Mouse (Mus musculus): ENCODE measurements around the gene Sirt7. TPM values are rescaled to one million over a fixed set of nuclear protein-coding genes. Genes with fewer than 3 reads are reported as not detected.

Gene Sirt7
- total and polyA plus RNA-seq, 2 experiments from 2014 or later: 37.4 to 51.8 TPM

DNA sequence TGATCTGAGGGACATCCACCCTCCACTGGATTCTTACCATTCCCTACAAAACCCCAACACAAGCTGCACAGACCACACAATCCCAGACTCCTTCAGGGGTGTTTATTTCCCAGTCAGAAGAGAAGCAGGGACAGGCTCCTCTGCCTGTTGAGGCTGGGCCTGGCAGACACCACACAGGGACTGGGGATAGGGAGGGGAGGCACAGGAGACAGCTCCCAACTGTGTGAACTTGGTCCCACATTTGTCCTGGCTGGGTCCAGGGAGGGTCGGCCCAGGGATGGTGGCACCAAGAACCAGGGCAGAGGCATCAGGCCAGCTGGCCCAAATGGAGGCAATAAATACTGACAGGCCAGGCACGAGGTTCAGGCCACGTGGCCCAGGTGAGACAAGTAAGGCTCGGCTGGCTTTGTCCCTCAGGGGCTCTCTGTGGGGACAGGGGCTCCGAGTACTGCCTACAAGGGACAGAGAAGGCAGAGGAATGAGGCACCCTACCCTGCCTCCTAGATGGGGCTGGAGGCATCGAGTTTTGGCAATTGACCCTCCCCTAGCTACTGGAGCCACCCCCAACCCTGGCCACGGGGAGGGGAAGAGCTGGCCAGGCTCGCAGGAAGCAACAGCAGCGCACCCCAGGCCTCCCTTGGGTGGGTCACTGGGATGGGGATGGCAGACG is 46.9 kb downstream of the Sirt7 start:
- Histone ChIP-seq H3K4me1 (ENCODE audit: insufficient read depth) (peaks cover 12% of the 10 kb centered on the region), H3K27ac (ENCODE audit: low read depth, low read length) (no peak overlapping the region), H3K36me3 (ENCODE audit: insufficient read depth) (peaks cover 26% of the 10 kb centered on the region), H3K9me3 (ENCODE audit: low read length) (no peaks in the 10 kb centered on the region), H3K4me3 (ENCODE audit: low read depth, low read length) (no peak overlapping the region), H3K4me2 (ENCODE audit: low read depth) (no peak overlapping the region), H3K27me3 (ENCODE audit: insufficient read depth, low read length) (no peaks in the 10 kb centered on the region), H3K9ac (no peak overlapping the region)
- ATAC-seq (no peak), DNase-seq (no peak)
- WGBS: 91% methylated on average over 10 of the region's 10 CpGs
- no peak for TF ChIP-seq CTCF (IDR thresholded peaks at IDR 0.05; ENCODE audit: low read depth)

DNA sequence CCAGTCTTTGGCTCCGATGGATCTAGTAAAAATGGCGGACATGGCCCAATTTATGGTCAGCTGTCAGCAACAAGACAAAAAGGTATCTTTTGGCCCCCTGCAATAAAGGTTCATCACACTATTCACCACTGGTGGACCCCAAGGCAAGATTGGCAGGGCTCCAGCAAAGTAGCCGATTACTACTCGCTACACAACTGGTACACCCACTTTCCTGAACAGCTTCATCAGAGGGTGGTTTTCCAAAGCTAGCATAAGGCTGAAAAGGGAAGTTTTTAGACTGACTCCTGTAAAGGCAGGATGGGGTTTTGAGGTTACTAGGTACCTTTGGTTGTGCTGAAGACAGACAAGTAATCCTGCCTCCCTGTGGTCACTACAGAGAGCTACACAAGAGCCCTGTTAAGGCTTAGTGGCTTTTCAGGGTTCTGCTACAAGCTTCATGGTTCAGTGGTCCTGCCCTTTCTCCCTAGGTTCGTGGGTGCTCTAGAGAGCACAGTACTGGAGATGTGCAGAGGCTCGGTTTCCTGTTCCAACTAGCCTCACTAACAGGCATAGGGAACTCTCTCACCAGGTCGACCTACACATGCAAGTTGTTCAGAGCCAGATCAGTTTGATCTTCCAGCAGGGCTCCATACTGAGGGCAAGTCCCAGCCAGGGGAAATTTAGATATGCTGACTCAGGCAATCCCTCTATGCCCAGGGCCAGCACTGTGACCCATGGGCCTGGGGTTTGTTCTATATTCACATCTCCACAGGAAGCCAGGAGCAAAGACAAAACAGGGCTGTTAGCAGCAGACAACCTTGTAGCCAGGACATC is 47.6 kb downstream of the Sirt7 start:
- peak; percentile 54 for DNase-seq
- WGBS: 76% methylated on average over 7 of the region's 7 CpGs
- Histone ChIP-seq H3K4me1 (ENCODE audit: insufficient read depth) (peaks cover 12% of the 10 kb centered on the region), H3K4me2 (ENCODE audit: low read depth) (no peak overlapping the region), H3K4me3 (ENCODE audit: low read depth, low read length) (no peak overlapping the region), H3K27ac (ENCODE audit: low read depth, low read length) (no peak overlapping the region), H3K9ac (no peak overlapping the region), H3K36me3 (ENCODE audit: insufficient read depth) (peaks cover 26% of the 10 kb centered on the region), H3K27me3 (ENCODE audit: insufficient read depth, low read length) (no peaks in the 10 kb centered on the region), H3K9me3 (ENCODE audit: low read length) (no peaks in the 10 kb centered on the region)
- peak; percentile 60 for TF ChIP-seq CTCF (IDR thresholded peaks at IDR 0.05; ENCODE audit: low read depth)
- ATAC-seq: no peak

DNA sequence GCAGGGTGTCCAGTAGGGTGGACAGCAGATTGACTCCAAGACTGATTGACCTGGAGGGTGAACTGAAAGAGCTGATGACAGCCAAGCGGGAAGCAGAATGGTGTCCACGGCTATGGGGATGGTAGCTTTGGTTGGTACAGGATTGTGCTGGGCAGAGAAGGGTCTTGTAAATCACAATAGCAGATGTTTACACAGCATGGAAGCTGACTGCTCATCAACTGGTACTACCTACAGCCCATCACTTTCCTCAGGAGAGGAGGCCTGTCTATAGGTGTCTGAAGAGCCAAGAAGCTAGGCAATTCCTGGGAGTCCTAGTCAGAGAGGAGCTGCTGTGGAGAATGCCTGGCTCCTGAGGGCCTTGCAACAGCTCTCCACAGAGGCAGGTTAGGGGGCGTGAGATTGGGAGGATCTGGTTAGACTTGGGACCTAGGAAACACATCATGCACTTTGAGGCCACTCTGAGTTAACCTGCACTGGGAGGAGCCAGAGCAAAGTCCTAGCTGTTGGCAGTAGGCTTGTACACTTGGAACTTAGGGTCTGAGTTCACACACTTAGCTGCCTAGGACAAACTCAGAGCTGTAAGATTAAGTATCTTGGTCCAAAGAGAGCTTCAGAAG is 48.6 kb downstream of the Sirt7 start:
- ATAC-seq (no peak), DNase-seq (peak; percentile 3)
- Histone ChIP-seq H3K4me2 (ENCODE audit: low read depth) (no peak overlapping the region), H3K4me3 (ENCODE audit: low read depth, low read length) (no peak overlapping the region), H3K27me3 (ENCODE audit: insufficient read depth, low read length) (no peaks in the 10 kb centered on the region), H3K9me3 (ENCODE audit: low read length) (no peaks in the 10 kb centered on the region), H3K9ac (no peak overlapping the region), H3K27ac (ENCODE audit: low read depth, low read length) (no peak overlapping the region), H3K36me3 (ENCODE audit: insufficient read depth) (peaks cover 26% of the 10 kb centered on the region), H3K4me1 (ENCODE audit: insufficient read depth) (peaks cover 12% of the 10 kb centered on the region)
- WGBS: 94% methylated on average over 3 of the region's 3 CpGs
- no peak for TF ChIP-seq CTCF (IDR thresholded peaks at IDR 0.05; ENCODE audit: low read depth)

DNA sequence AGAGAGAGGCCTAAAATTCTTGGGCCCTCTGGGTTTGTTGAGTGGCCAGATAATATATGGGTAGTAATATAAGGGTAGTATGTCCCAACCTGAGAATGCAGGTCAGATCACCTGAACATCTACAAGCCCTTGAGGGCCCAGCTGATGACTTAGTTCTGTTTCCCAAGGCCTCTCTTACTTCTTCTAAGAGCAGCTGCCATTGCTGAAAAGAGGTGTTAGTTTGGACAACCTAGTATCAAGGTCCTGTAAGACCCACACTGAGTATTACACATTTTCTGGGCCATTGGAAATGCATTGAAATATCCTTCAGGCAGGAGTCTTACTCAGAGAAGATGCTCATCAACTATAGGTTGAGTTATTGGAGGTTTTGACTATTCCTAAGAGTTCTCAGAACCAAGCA is 49.1 kb downstream of the Sirt7 start:
- DNase-seq (no peak), ATAC-seq (no peak)
- no peak overlapping the region for H3K27ac ChIP-seq (ENCODE audit: low read depth, low read length)
- H3K4me2 ChIP-seq (ENCODE audit: low read depth): no peak overlapping the region
- H3K27me3 ChIP-seq (ENCODE audit: insufficient read depth, low read length): no peaks in the 10 kb centered on the region
- peaks cover 12% of the 10 kb centered on the region for H3K4me1 ChIP-seq (ENCODE audit: insufficient read depth)
- H3K4me3 ChIP-seq (ENCODE audit: low read depth, low read length): no peak overlapping the region
- TF ChIP-seq CTCF (IDR thresholded peaks at IDR 0.05; ENCODE audit: low read depth): no peak
- no peaks in the 10 kb centered on the region for H3K9me3 ChIP-seq (ENCODE audit: low read length)
- H3K9ac ChIP-seq: no peak overlapping the region
- peaks cover 31% of the 10 kb centered on the region for H3K36me3 ChIP-seq (ENCODE audit: insufficient read depth)

DNA sequence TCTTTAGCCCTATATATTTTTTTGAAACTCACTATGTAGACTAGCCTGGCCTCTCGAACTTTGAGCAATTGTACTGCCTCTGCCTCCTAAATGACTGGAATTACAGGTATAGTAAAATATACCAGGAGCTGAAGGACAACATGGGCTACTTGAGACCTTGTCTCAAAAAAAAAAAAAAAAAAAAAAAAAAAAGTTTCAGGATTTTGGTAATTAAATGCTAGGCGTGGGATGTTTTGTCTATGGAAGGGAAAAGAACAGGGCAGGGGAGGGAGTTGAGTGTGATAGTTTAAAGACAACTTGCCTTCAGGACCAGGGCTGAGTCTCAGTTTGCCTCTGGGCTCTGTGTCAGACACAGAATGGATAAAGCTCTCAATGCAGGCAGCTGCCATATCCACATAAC is 50.0 kb downstream of the Sirt7 start:
- Histone ChIP-seq H3K4me1 (ENCODE audit: insufficient read depth) (peaks cover 9% of the 10 kb centered on the region), H3K27me3 (ENCODE audit: insufficient read depth, low read length) (no peaks in the 10 kb centered on the region), H3K9me3 (ENCODE audit: low read length) (no peaks in the 10 kb centered on the region), H3K27ac (ENCODE audit: low read depth, low read length) (no peak overlapping the region), H3K4me2 (ENCODE audit: low read depth) (no peak overlapping the region), H3K36me3 (ENCODE audit: insufficient read depth) (peaks cover 40% of the 10 kb centered on the region), H3K9ac (no peak overlapping the region), H3K4me3 (ENCODE audit: low read depth, low read length) (no peak overlapping the region)
- ATAC-seq: no peak
- no peak for TF ChIP-seq CTCF (IDR thresholded peaks at IDR 0.05; ENCODE audit: low read depth)
- DNase-seq: no peak
- 81% methylated on average over 2 of the region's 2 CpGs for WGBS

DNA sequence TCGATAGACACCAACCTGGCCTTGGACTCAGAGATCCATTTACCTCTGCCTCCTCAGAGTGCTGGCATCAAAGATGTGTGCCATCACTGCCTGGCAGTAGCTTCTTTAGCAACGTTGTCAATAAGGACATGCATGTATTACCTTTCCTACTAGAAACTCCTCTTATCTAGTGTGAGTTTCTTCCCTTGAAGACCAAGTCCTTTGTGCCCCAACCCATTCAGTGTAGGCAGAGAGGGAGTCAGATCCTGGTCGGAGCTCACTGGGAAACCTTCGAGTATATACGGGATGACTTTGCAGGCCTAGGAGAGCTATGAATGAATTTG is 50.8 kb downstream of the Sirt7 start:
- peaks cover 40% of the 10 kb centered on the region for H3K36me3 ChIP-seq (ENCODE audit: insufficient read depth)
- H3K27me3 ChIP-seq (ENCODE audit: insufficient read depth, low read length): no peaks in the 10 kb centered on the region
- no peak overlapping the region for H3K27ac ChIP-seq (ENCODE audit: low read depth, low read length)
- TF ChIP-seq CTCF (IDR thresholded peaks at IDR 0.05; ENCODE audit: low read depth): no peak
- no peaks in the 10 kb centered on the region for H3K9me3 ChIP-seq (ENCODE audit: low read length)
- H3K4me1 ChIP-seq (ENCODE audit: insufficient read depth): 0 out of 2 replicates have a peak, but pooled peaks cover 7% of the 10 kb centered on the region
- 0 out of 2 replicates have a peak overlapping the region, but pooled peaks have one; percentile 72 for H3K9ac ChIP-seq
- DNase-seq: no peak
- H3K4me3 ChIP-seq (ENCODE audit: low read depth, low read length): peak overlapping the region; percentile 71; the same call in 1 of the 2 replicates
- 43% methylated on average over 5 of the region's 5 CpGs for WGBS
- peak overlapping the region; percentile 73 for H3K4me2 ChIP-seq (ENCODE audit: low read depth)
- no peak for ATAC-seq
